In the genomic region with DNA sequence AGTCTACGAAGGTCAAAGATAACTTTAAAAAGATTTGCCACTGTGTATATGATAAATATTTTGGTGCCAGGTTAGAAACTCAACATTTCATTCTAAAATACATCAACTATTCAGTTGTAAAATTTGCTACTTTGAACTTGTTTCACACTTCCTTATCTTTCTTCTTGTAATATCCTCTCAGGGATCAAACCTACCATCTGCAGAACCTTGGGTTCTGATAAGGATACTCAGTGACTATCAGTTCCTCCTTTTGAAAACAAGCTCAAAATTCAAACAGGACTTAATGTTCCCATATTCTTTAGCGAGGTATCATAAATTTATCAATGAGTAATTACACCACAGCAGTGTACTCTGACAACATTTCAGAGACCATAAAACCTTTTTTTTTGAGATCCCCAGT, we compare ENCODE assay signal across 43 mouse cellular contexts. TPM values are rescaled to one million over a fixed set of nuclear protein-coding genes. Genes with fewer than 3 reads are reported as not detected.
"Had no signal": no experiment of that assay in that cellular context is flagged by ENCODE, and none has a peak within 500 bp of the region (broad histone marks: within the 10 kb centered on the region; RNA-seq: fewer than 3 reads in every experiment).

No protein-coding gene starts in this region.

- H3K4me3 ChIP-seq: heart, embryonic 10.5 days; heart, embryonic 12.5 days; hindbrain, embryonic 10.5 days; hindbrain, embryonic 12.5 days; kidney, embryonic 15.5 days; limb, embryonic 13.5 days; limb, embryonic 15.5 days; liver, embryonic 12.5 days had no signal

- H3K4me2 ChIP-seq: heart, embryonic 12.5 days; hindbrain, embryonic 12.5 days; hindbrain, embryonic 14.5 days; kidney, embryonic 15.5 days; limb, embryonic 13.5 days; limb, embryonic 15.5 days; liver, embryonic 12.5 days had no signal

- H3K36me3 ChIP-seq: heart, embryonic 10.5 days; heart, embryonic 12.5 days; hindbrain, embryonic 10.5 days; hindbrain, embryonic 12.5 days; kidney, embryonic 15.5 days; limb, embryonic 13.5 days; limb, embryonic 15.5 days; liver, embryonic 12.5 days had no signal

- ATAC-seq: hindbrain, embryonic 16.5 days; inflammation-experienced regulatory T-cells, adult 6 months; liver, embryonic 12.5 days had no signal

- H3K4me1 ChIP-seq: heart, embryonic 10.5 days; heart, embryonic 12.5 days; hindbrain, embryonic 10.5 days; hindbrain, embryonic 12.5 days; kidney, embryonic 15.5 days; limb, embryonic 13.5 days; limb, embryonic 15.5 days; liver, embryonic 12.5 days had no signal

- H3K27ac ChIP-seq: heart, embryonic 10.5 days; hindbrain, embryonic 10.5 days; hindbrain, embryonic 12.5 days; hindbrain, embryonic 14.5 days; kidney, embryonic 15.5 days; kidney, postnatal 0 days; limb, embryonic 13.5 days; limb, embryonic 15.5 days; liver, embryonic 12.5 days; liver, embryonic 14.5 days had no signal

- DNase-seq: gastrocnemius, postnatal 14 days; heart, adult 18-20 months; heart, postnatal 10 days; heart, postnatal 4 days; kidney, adult 11 months; kidney, adult 2 months; kidney, adult 9 months; kidney, postnatal 14 days; kidney, postnatal 36 days; layer of hippocampus, adult 9-11 months; layer of hippocampus, postnatal 36 days; left cerebral cortex, postnatal 4 days had no signal

- H3K27me3 ChIP-seq: heart, embryonic 12.5 days; hindbrain, embryonic 12.5 days; kidney, embryonic 15.5 days; limb, embryonic 13.5 days; limb, embryonic 15.5 days; liver, embryonic 12.5 days had no signal

- H3K9me3 ChIP-seq: heart, embryonic 10.5 days; heart, embryonic 12.5 days; hindbrain, embryonic 10.5 days; hindbrain, embryonic 12.5 days; kidney, embryonic 15.5 days; limb, embryonic 15.5 days; liver, embryonic 12.5 days had no signal

- H3K9ac ChIP-seq: heart, embryonic 12.5 days; hindbrain, embryonic 12.5 days; hindbrain, embryonic 14.5 days; kidney, embryonic 15.5 days; limb, embryonic 13.5 days; limb, embryonic 15.5 days; liver, embryonic 12.5 days; liver, embryonic 14.5 days had no signal

RNA-seq across cellular contexts. Expression of gene Tmprss11e, which starts 30.6 kb away (rescaled TPM):
- total RNA-seq: gastrocnemius, adult 18-20 months; gastrocnemius, adult 8-10 months; gastrocnemius, postnatal 14 days; gastrocnemius, postnatal 4 days; granulocyte monocyte progenitor cell, adult 5-6 weeks; heart, adult 18-20 months; heart, adult 8-10 months; heart, postnatal 10 days; heart, postnatal 25 days; heart, postnatal 4 days; layer of hippocampus, adult 18-20 months; layer of hippocampus, adult 8-10 months; layer of hippocampus, postnatal 14 days; layer of hippocampus, postnatal 36 days; left cerebral cortex, adult 18-20 months; left cerebral cortex, adult 8-10 months; left cerebral cortex, postnatal 10 days; left cerebral cortex, postnatal 25 days; left cerebral cortex, postnatal 4 days; liver, adult 2 months had no signal
- polyA plus RNA-seq: heart, embryonic 10.5 days; heart, embryonic 12.5 days; heart, embryonic 14.5 days; heart, embryonic 16.5 days; hindbrain, embryonic 10.5 days; hindbrain, embryonic 12.5 days; hindbrain, embryonic 16.5 days; kidney, adult 2 months; kidney, embryonic 15.5 days; kidney, postnatal 0 days; large intestine, adult 2 months; limb, embryonic 11.5 days; limb, embryonic 13.5 days; liver, adult 2 months; liver, embryonic 12.5 days; liver, embryonic 14.5 days had no signal

RNA-seq across cellular contexts. Expression of gene Tmprss11b, which starts 38.8 kb away (rescaled TPM):
- total RNA-seq: gastrocnemius, adult 18-20 months; gastrocnemius, adult 8-10 months; gastrocnemius, postnatal 14 days; gastrocnemius, postnatal 4 days; granulocyte monocyte progenitor cell, adult 5-6 weeks; heart, adult 18-20 months; heart, adult 8-10 months; heart, postnatal 10 days; heart, postnatal 25 days; heart, postnatal 4 days; layer of hippocampus, adult 18-20 months; layer of hippocampus, adult 8-10 months; layer of hippocampus, postnatal 14 days; layer of hippocampus, postnatal 36 days; left cerebral cortex, adult 18-20 months; left cerebral cortex, adult 8-10 months; left cerebral cortex, postnatal 25 days; left cerebral cortex, postnatal 4 days; liver, adult 2 months had no signal
- polyA plus RNA-seq: heart, embryonic 10.5 days; heart, embryonic 12.5 days; heart, embryonic 14.5 days; hindbrain, embryonic 10.5 days; hindbrain, embryonic 12.5 days; hindbrain, embryonic 14.5 days; hindbrain, embryonic 16.5 days; inflammation-experienced regulatory T-cells, adult 6 months; kidney, adult 2 months; kidney, embryonic 15.5 days; kidney, postnatal 0 days; large intestine, adult 2 months; limb, embryonic 11.5 days; limb, embryonic 13.5 days; liver, adult 2 months; liver, embryonic 12.5 days; liver, embryonic 14.5 days had no signal
